Mouse (Mus musculus) E14TG2a.4 (cell line): ENCODE measurements around the gene Snx4.

ENCODE experiments used
- H3K27me3 ChIP-seq: 2 replicates; pipeline ENCODE4 v1.6.1; 2014; ENCODE audit warnings: low read length, control low read depth; ENCODE audit not compliant: insufficient read depth
- H3K36me3 ChIP-seq: 2 replicates; pipeline ENCODE4 v1.6.1; 2014; ENCODE audit warnings: low read length, control low read depth; ENCODE audit not compliant: insufficient read depth
- H3K4me1 ChIP-seq: replicated peaks from 2 replicates; pipeline ENCODE4 v1.6.1; 2014; ENCODE audit warnings: low read depth, low read length, control low read depth
- H3K4me3 ChIP-seq: replicated peaks from 2 replicates; pipeline ENCODE4 v1.5.1; 2014; ENCODE audit warnings: mild to moderate bottlenecking, low read length
- H3K9me3 ChIP-seq: 2 replicates; pipeline ENCODE4 v1.6.1; 2014; ENCODE audit warnings: low read length, control low read depth
- CTCF ChIP-seq: conservative IDR thresholded peaks from 2 replicates; pipeline ENCODE4 v1.5.1; 2014; ENCODE audit warnings: low read length
- NANOG ChIP-seq: IDR thresholded peaks from 2 replicates; pipeline ENCODE4 v1.6.1; 2014; ENCODE audit warnings: borderline replicate concordance, low read length, mixed read lengths
- POU5F1 ChIP-seq: IDR thresholded peaks from 2 replicates; pipeline ENCODE4 v1.6.1; 2014; ENCODE audit warnings: low read length, borderline replicate concordance

The Snx4 gene

GRCm38 (mm10) chr16:33343106-33343505 lies 91.9 kb downstream of the Snx4 start:
- Histone ChIP-seq H3K4me1 (peaks cover 25% of the 10 kb centered on the region), H3K4me3 (no peak overlapping the region), H3K36me3 (no peaks in the 10 kb centered on the region), H3K27me3 (no peaks in the 10 kb centered on the region), H3K9me3 (no peaks in the 10 kb centered on the region)
- TF ChIP-seq CTCF = no peak
- TF ChIP-seq NANOG = no peak
- TF ChIP-seq POU5F1 = no peak

DNA sequence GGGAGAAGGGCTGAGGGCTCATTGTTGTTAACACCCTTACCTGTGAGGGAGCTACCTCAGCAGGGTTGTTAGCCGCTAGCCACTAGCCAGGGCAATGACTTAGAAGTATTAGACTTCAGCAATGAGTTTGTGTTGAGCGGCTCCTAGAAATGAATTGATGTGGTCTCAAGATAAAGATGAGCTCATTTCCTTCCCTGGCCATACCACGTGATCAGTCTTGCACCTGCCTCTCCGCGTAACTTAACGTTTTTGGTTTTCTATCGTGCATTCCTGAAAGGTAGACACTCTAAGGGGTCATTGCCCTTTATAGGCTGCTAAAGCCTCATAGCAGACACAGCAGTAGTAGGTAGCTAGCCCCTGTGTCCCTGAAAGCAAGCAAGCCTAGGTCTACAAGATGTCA lies 92.4 kb downstream of the Snx4 start:
- Histone ChIP-seq H3K4me1 (peaks cover 21% of the 10 kb centered on the region), H3K9me3 (no peaks in the 10 kb centered on the region), H3K27me3 (no peaks in the 10 kb centered on the region), H3K36me3 (no peaks in the 10 kb centered on the region), H3K4me3 (no peak overlapping the region)
- TF ChIP-seq CTCF = no peak
- no peak for TF ChIP-seq NANOG
- TF ChIP-seq POU5F1 = no peak

- Histone ChIP-seq H3K4me1 (peaks cover 19% of the 10 kb centered on the region), H3K9me3 (no peaks in the 10 kb centered on the region), H3K36me3 (no peaks in the 10 kb centered on the region)
These were observed 93.1 kb downstream of the Snx4 start for GRCm38 (mm10) chr16:33344379-33344778.

DNA sequence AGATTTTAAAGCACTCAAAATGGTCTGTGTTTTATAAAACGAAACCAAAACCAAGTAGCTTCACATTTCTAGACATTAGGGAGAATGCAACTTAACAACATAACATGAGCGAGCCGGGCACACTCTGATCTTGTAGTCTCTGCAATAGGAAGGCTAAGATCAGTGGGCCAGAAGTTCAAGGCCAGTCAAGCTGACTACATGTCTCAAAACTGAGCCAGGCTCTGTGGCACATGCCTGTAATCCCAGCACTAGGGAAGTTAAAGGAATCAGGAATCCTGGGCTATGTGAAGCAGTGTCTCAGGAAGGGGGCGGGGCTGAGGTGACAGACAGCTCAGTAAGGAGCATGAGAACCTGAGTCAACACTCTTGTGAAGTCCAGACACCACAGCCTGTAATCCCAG lies 93.6 kb downstream of the Snx4 start:
- Histone ChIP-seq H3K27me3 (no peaks in the 10 kb centered on the region), H3K4me3 (no peak overlapping the region), H3K4me1 (peaks cover 19% of the 10 kb centered on the region), H3K36me3 (no peaks in the 10 kb centered on the region), H3K9me3 (no peaks in the 10 kb centered on the region)
- TF ChIP-seq NANOG (no peak), POU5F1 (no peak), CTCF (no peak)

More at GRCm38 (mm10) chr16:33344379-33344778, 93.1 kb downstream of the Snx4 start:
- TF ChIP-seq POU5F1 (no peak), CTCF (no peak), NANOG (no peak)
- Histone ChIP-seq H3K27me3 (no peaks in the 10 kb centered on the region), H3K4me3 (no peak overlapping the region)

- H3K36me3 ChIP-seq = no peaks in the 10 kb centered on the region
- no peak overlapping the region for H3K4me3 ChIP-seq
- peaks cover 19% of the 10 kb centered on the region for H3K4me1 ChIP-seq
- H3K27me3 ChIP-seq = no peaks in the 10 kb centered on the region
- no peaks in the 10 kb centered on the region for H3K9me3 ChIP-seq
- TF ChIP-seq POU5F1 = no peak
- no peak for TF ChIP-seq NANOG
- no peak for TF ChIP-seq CTCF
These were observed 95.1 kb downstream of the Snx4 start for GRCm38 (mm10) chr16:33346376-33346775.

- Histone ChIP-seq H3K36me3 (no peaks in the 10 kb centered on the region), H3K27me3 (no peaks in the 10 kb centered on the region), H3K4me3 (no peak overlapping the region), H3K4me1 (peaks cover 19% of the 10 kb centered on the region), H3K9me3 (no peaks in the 10 kb centered on the region)
- no peak for TF ChIP-seq POU5F1
- TF ChIP-seq CTCF = no peak
- no peak for TF ChIP-seq NANOG
These were observed 95.9 kb downstream of the Snx4 start for GRCm38 (mm10) chr16:33347134-33347533.
